Mouse (Mus musculus) neural tube, embryonic 15.5 days (tissue): ENCODE results near the gene Polr3gl. TPM values are rescaled to one million over a fixed set of nuclear protein-coding genes. Genes with fewer than 3 reads are reported as not detected.
A peak's percentile ranks its signal among the peaks of the same experiment; 100 is the strongest.

Source experiments
- ATAC-seq: fragments of 200-750 bp; cut with Nextera tagmentation; 2 replicates; pipeline ENCODE4 v1.8.0; 2017; ENCODE audit warnings: mild to moderate bottlenecking, moderate TSS enrichment, moderate library complexity; ENCODE audit not compliant: low FRiP score
- H3K27ac ChIP-seq: fragments of 300-500 bp; sonication (generic); replicated peaks from 2 replicates; pipeline ENCODE4 v1.5.1; 2015; ENCODE audit warnings: mild to moderate bottlenecking, inconsistent platforms
- H3K27me3 ChIP-seq: fragments of 300-500 bp; sonication (generic); replicated peaks from 2 replicates; pipeline ENCODE4 v1.6.1; 2015; ENCODE audit warnings: inconsistent platforms
- H3K36me3 ChIP-seq: fragments of 300-500 bp; sonication (generic); 2 replicates; pipeline ENCODE4 v1.6.1; 2015; ENCODE audit warnings: inconsistent platforms
- H3K4me1 ChIP-seq: fragments of 300-500 bp; sonication (generic); 2 replicates; pipeline ENCODE4 v1.6.1; 2015; ENCODE audit warnings: inconsistent platforms
- H3K4me2 ChIP-seq: fragments of 300-500 bp; sonication (generic); 2 replicates; pipeline ENCODE4 v1.6.1; 2015; ENCODE audit warnings: inconsistent platforms, mild to moderate bottlenecking, moderate library complexity
- H3K4me3 ChIP-seq: fragments of 300-500 bp; sonication (generic); replicated peaks from 2 replicates; pipeline ENCODE4 v1.5.1; 2015; ENCODE audit warnings: mild to moderate bottlenecking, inconsistent platforms
- H3K9ac ChIP-seq: fragments of 300-500 bp; sonication (generic); replicated peaks from 2 replicates; pipeline ENCODE4 v1.6.1; 2015; ENCODE audit warnings: mild to moderate bottlenecking, inconsistent platforms
- H3K9me3 ChIP-seq: fragments of 300-500 bp; sonication (generic); replicated peaks from 2 replicates; pipeline ENCODE4 v1.6.1; 2016; ENCODE audit warnings: inconsistent platforms
- WGBS: fragments of 180-500 bp; shearing (Covaris S2); methylation state at CpG from one replicate; pipeline ENCODE4 v1.1.7; 2015; ENCODE audit warnings: mixed read lengths; 5-methylcytosine and 5-hydroxymethylcytosine counted together
- polyA plus RNA-seq: library from polyadenylated mRNA; unstranded; fragments of >200 nt; fragmentation: Nextera tagmentation; extraction: Ambion mirVana; gene quantifications from 2 replicates; pipeline ENCODE4 v1.2.1, GENCODE M21; 2015

Gene Polr3gl
- polyA plus RNA-seq, 1 experiment from 2014 or later = 35.2 TPM

DNA sequence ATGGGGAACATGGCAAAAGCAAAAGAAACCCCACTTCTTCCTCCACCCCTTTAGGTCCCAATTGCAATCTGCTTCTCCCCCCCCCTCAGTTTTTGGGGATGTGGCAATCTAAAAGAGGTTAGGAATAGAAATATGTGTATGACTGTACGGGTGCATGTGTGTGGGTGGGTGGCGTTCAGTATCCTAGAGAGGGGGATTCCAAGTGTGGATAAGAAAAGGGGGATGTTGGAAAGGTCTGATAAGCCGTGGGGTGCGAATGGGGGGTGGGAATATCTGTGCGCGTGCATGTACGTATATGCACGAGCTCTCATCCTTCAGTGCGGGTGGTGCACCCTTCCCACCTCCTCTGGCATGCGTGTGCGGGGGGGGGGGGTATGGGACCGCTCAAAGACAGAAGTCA is 2.9 kb upstream of the Polr3gl start:
- H3K27me3 ChIP-seq = no peaks in the 10 kb centered on the region
- H3K4me2 ChIP-seq = peak overlapping the region; percentile 97
- ATAC-seq = no peak
- no peaks in the 10 kb centered on the region for H3K9me3 ChIP-seq
- H3K4me3 ChIP-seq = peak overlapping the region; percentile 62
- H3K9ac ChIP-seq = peak overlapping the region; percentile 76
- peak overlapping the region; percentile 77 for H3K27ac ChIP-seq
- 2% methylated on average over 11 of the region's 12 CpGs for WGBS
- H3K36me3 ChIP-seq = no peaks in the 10 kb centered on the region
- peaks cover 71% of the 10 kb centered on the region for H3K4me1 ChIP-seq

DNA sequence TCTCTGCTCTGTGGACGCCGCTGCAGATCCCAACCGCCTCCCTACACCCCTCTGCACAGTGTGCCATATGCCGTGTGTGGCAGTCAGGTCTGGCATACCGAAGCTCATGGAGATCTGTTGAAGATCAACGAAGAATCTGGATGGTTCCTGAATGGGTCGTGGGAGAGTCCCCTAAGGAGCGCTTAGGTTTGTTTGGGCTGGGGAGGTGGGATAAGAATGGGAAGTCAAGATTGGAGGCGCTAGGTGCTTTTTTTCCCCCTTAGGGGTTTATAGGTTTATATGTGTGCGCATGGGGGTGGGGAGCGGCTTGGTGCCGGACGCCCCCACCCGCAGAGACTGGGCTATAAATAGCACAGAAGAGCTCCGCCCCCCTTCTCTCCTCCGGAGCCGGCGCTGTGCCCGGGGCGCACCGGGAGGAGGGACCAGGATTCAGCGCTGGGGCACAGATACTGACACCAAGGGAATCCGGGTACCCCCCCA is 2.3 kb upstream of the Polr3gl start, which contains the start of gene Ankrd34a:
Gene Ankrd34a, plus strand, starts transcription at position 409 of the 480 bp plus-strand sequence.
- Histone ChIP-seq H3K9ac (peak within 1 kb of the TSS; percentile 76), H3K4me2 (peak within 1 kb of the TSS; percentile 97), H3K9me3 (no peaks in the 10 kb centered on the region), H3K4me1 (peaks cover 69% of the 10 kb centered on the region), H3K27me3 (no peaks in the 10 kb centered on the region), H3K4me3 (peak within 1 kb of the TSS; percentile 62), H3K36me3 (no peaks in the 10 kb centered on the region), H3K27ac (peak within 1 kb of the TSS; percentile 77)
- WGBS = under 1% methylated on average over 15 of the region's 23 CpGs
- ATAC-seq = peak; percentile 8; the same call in 1 of the 2 replicates

DNA sequence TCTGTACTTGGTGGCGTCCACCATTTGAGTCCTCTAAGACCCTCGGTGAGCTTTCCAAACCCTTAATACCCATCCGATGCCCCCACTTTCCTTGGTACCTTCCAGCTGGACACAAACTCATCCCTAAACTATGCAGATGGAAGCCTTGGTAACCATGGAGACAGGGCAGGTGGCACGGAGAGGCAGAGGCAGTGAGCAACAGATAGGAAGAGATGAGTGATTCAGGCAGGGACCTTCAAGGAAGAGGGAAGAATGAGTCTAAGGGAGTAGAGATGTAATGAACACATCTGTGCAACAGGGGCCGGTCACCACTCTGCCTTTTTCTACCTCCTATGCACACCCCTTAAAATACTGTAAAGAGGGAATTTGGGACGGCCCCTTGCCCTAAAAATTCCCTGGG is 1.7 kb upstream of the Polr3gl start:
- Histone ChIP-seq H3K9me3 (no peaks in the 10 kb centered on the region), H3K4me1 (peaks cover 68% of the 10 kb centered on the region), H3K4me3 (peak overlapping the region; percentile 62), H3K36me3 (no peaks in the 10 kb centered on the region), H3K9ac (peak overlapping the region; percentile 76), H3K27me3 (no peaks in the 10 kb centered on the region), H3K4me2 (peak overlapping the region; percentile 97), H3K27ac (peak overlapping the region; percentile 77)
- WGBS = 22% methylated on average over 6 of the region's 6 CpGs
- no peak for ATAC-seq

DNA sequence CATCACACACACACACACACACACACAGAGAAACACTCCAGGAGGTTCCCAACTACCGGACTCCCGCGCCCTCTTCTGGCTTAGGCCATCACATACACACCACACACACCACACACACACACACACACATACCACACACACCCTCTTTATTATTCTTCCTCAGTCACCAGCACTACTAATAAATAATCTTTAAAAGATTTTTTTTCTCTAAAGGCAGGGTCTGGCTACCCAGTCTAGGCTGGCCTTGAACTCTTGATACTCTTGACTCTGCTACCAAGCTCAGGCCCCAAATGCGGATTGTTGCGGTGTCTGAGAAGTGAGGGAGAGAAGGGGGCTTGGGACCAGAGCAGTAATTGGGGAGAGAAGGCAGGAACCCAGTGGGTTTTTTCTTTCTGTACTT is 870 bp upstream of the Polr3gl start:
- WGBS = 84% methylated on average over 5 of the region's 5 CpGs
- Histone ChIP-seq H3K4me1 (peaks cover 60% of the 10 kb centered on the region), H3K27me3 (no peaks in the 10 kb centered on the region), H3K4me2 (no peak overlapping the region), H3K4me3 (no peak overlapping the region), H3K36me3 (no peaks in the 10 kb centered on the region), H3K9me3 (no peaks in the 10 kb centered on the region), H3K9ac (no peak overlapping the region), H3K27ac (no peak overlapping the region)
- no peak for ATAC-seq

DNA sequence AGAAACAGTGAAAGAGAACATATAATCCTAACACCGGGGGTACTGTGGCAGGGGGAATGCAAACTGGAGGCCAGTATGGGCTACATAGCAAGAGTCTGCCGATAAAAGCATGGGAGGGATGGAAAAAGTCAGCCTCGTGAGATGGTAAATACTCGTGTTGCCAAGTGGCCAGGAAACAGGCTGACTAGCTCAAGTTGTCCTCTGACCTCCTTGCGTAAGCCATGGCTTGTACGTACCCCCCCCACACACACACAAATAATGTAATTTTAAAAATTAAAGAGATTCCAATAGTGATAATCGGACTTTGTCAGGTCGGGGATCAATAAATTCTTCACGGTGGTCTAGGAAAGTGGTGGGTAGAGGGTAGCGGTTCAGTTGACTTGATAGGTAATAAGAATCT is 607 bp downstream of the Polr3gl start:
- Histone ChIP-seq H3K4me1 (peaks cover 46% of the 10 kb centered on the region), H3K27me3 (no peaks in the 10 kb centered on the region), H3K36me3 (no peaks in the 10 kb centered on the region), H3K4me2 (peak overlapping the region; percentile 84), H3K9me3 (no peaks in the 10 kb centered on the region), H3K4me3 (peak overlapping the region; percentile 64), H3K9ac (peak overlapping the region; percentile 58), H3K27ac (peak overlapping the region; percentile 89)
- no peak; the same call in 1 of the 2 replicates for ATAC-seq
- WGBS = under 1% methylated on average over 10 of the region's 10 CpGs

DNA sequence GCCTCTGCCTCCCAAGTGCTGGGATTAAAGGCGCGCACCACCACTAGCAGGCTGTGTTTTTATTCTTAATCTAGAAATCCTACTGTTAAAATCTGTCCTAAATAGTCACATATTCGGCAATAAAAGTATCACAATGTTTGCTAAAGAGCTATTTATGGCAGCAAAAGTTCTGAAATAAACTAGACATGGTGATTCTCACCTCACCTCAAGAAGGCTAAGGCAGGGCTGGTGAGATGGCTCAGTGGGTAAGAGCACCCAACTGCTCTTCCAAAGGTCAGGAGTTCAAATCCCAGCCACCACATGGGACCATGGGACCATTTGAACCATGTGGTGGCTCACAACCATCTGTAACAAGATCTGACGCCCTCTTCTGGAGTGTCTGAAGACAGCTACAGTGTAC is 3.3 kb downstream of the Polr3gl start:
- Histone ChIP-seq H3K36me3 (no peaks in the 10 kb centered on the region), H3K27ac (no peak overlapping the region), H3K4me1 (peaks cover 18% of the 10 kb centered on the region), H3K9ac (no peak overlapping the region), H3K4me3 (no peak overlapping the region), H3K9me3 (no peaks in the 10 kb centered on the region), H3K27me3 (no peaks in the 10 kb centered on the region), H3K4me2 (no peak overlapping the region)
- 78% methylated on average over 4 of the region's 4 CpGs for WGBS
- ATAC-seq = no peak

DNA sequence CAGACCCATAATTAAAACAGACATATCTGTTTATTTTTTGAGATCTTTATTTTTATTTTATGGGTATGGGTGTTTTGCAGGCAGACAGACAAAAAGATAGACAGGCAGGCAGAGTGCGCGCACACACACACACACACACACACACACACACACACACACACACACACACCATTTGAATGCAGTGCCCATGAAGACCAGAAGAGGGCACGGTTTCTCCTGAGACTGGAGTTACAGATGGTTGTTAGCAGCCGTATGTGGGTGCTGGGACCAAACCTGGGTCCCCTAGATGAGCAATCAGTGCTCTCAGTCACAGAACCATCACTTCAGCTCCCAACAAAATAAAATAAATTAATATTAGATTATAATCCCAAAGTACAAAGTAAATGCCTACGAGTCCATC is 10.6 kb downstream of the Polr3gl start:
- H3K9me3 ChIP-seq = no peaks in the 10 kb centered on the region
- H3K9ac ChIP-seq = no peak overlapping the region
- no peaks in the 10 kb centered on the region for H3K36me3 ChIP-seq
- H3K4me3 ChIP-seq = no peak overlapping the region
- WGBS = 88% methylated on average over 5 of the region's 5 CpGs
- no peak overlapping the region for H3K27ac ChIP-seq
- peaks cover 15% of the 10 kb centered on the region for H3K4me1 ChIP-seq
- ATAC-seq = no peak
- peaks cover 7% of the 10 kb centered on the region; the same call in 1 of the 2 replicates for H3K27me3 ChIP-seq
- no peak overlapping the region for H3K4me2 ChIP-seq

DNA sequence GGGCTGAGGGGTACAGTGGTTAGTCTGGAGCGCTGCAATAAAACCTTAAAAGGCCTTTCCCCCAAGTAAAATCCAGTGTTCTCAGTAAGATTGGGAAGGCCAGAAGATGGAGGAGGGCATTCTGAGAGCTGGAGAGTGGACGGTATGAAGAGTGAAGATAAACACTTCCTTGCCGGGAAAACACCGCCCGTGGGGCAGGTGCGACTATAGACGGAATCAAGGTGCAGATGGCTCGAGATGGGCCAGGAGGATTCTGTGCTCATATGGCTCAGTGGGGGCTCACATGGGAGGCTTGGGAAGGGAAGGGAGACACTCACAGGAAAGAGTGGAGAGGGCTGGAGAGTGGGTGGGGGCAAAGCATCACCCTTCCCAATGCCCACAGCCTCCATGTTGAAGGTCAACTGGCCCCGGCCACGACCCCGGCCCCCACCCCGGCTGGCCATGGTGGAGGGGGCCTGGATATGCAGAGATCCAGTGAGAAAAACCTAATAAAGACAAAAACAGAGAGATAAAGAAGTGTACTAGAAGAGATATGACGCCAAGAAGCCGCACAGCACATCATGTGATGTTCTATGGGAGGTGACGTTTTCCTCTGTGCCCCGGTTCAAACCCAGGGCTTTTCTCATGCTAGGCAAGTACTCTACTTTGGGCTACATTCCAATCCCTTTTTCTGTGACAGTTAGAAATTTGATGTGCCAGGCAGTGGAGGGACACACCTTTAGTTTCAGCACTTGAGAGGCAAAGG is 12.0 kb downstream of the Polr3gl start:
- Histone ChIP-seq H3K4me3 (no peak overlapping the region), H3K27ac (no peak overlapping the region), H3K4me2 (no peak overlapping the region), H3K36me3 (no peaks in the 10 kb centered on the region), H3K4me1 (peaks cover 22% of the 10 kb centered on the region), H3K27me3 (peaks cover 7% of the 10 kb centered on the region; the same call in 1 of the 2 replicates), H3K9ac (no peak overlapping the region), H3K9me3 (no peaks in the 10 kb centered on the region)
- ATAC-seq = no peak
- WGBS = 82% methylated on average over 16 of the region's 16 CpGs

DNA sequence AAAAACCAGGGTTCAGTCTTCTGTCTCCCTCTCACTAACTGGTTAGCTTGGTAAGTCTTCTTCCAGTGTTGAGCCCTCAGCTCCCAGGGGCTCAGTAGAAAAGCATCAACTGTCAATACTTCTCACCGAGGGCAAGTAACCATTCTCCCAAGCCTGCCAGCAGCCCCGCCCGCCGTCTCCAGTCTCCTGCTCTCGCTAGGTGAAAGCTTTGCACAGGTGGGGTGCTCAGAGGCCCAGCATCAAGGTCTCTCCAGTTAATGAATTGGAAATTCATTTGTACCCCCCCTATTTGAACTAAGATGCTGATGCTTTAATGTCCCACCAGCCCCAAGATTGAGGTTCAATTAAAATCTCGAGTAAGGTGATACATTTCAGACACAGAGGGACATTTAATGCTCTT is 12.8 kb downstream of the Polr3gl start:
- H3K4me1 ChIP-seq = peaks cover 30% of the 10 kb centered on the region
- H3K9me3 ChIP-seq = no peaks in the 10 kb centered on the region
- no peak overlapping the region for H3K4me3 ChIP-seq
- H3K4me2 ChIP-seq = no peak overlapping the region
- peaks cover 7% of the 10 kb centered on the region; the same call in 1 of the 2 replicates for H3K27me3 ChIP-seq
- no peak for ATAC-seq
- H3K27ac ChIP-seq = no peak overlapping the region
- 63% methylated on average over 6 of the region's 6 CpGs for WGBS
- H3K9ac ChIP-seq = no peak overlapping the region
- H3K36me3 ChIP-seq = no peaks in the 10 kb centered on the region

DNA sequence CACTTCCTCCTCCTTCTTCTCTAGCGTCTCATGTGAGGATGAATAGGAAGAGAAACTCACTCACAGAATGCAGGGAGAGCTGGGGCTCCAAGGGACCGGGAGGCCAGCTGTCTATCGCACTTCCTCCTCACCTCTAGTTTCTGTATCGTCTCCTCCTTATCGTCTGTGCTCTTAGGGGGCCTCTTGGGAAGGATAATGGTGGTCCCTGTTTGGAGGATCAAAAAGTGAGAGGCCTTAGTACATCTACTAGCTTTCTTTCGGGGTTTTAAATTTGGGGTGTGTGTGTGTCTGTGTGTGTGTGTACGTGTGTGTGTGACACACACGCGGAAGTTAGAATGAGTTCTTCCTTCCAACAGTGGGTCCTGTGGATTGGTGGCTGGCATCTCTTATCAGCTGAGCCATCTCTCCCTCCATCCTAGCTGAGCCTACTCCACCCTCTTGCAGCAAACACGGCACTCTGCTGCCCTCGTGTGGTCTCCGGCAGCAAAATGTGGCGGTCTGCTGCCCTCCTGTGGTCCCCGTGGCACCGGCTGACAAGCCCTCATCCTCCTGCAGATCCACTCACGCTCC is 14.0 kb downstream of the Polr3gl start:
- peak; percentile 81 for ATAC-seq

DNA sequence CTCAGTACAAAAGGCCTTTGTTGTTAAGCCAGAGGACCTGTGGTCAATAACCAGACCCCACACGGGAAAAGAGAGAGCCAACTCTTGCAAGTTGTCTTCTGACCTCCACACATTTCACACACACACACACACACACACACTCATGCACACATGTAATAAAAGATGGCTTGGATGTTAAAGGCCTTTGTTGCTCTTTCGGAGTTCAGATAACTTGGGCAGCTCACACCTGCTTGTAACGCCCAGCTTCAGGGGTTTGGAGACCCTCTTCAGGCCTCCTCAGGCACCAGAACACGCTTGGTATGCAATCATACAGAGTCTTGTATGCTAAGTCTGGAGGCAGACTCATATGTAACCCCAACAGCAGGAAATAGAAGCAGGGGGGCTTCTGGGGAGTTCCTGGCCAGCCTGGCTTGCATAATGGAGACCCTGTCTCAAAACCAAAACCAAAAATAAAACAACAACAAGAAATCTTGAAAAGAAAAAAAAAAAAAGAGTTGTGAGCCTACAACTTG is 14.7 kb downstream of the Polr3gl start:
- H3K36me3 ChIP-seq = no peaks in the 10 kb centered on the region
- no peak overlapping the region for H3K4me2 ChIP-seq
- H3K27me3 ChIP-seq = peaks cover 7% of the 10 kb centered on the region; the same call in 1 of the 2 replicates
- H3K9me3 ChIP-seq = no peaks in the 10 kb centered on the region
- ATAC-seq = no peak
- no peak overlapping the region for H3K27ac ChIP-seq
- H3K4me1 ChIP-seq = peaks cover 35% of the 10 kb centered on the region
- no peak overlapping the region for H3K4me3 ChIP-seq
- WGBS = 77% methylated on average over 4 of the region's 4 CpGs
- no peak overlapping the region for H3K9ac ChIP-seq

More for the DNA sequence above, 14.0 kb downstream of the Polr3gl start:
- peak overlapping the region; percentile 35 for H3K4me3 ChIP-seq
- H3K27me3 ChIP-seq = peaks cover 7% of the 10 kb centered on the region; the same call in 1 of the 2 replicates
- H3K27ac ChIP-seq = peak overlapping the region; percentile 46
- H3K9me3 ChIP-seq = no peaks in the 10 kb centered on the region
- H3K4me1 ChIP-seq = peaks cover 35% of the 10 kb centered on the region
- H3K4me2 ChIP-seq = peak overlapping the region; percentile 62
- H3K36me3 ChIP-seq = no peaks in the 10 kb centered on the region
- peak overlapping the region; percentile 55 for H3K9ac ChIP-seq
- 13% methylated on average over 16 of the region's 16 CpGs for WGBS
